Mouse (Mus musculus): ENCODE results near the gene Nub1.

Nub1 gene

DNA sequence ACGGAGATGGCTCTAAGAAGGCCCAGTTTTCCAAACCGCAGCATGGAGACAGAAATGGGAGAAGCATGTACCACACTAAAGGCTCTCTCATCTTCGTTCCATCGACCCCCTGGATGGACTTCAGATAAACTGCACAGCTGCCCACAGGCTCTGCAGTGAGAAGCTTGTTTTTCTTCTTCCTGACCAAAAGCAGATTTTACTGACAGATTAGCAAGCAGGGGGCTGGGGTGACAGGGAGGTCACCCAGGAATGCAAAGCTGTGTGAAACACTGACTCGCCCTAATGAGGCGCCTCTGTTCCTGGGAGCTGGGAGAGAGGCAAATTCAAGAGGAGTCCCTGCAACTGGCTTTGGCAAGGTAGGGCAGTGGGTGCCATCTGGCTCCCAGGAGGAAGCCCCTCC lies 62.2 kb downstream of the Nub1 start:
- no peak for DNase-seq

DNA sequence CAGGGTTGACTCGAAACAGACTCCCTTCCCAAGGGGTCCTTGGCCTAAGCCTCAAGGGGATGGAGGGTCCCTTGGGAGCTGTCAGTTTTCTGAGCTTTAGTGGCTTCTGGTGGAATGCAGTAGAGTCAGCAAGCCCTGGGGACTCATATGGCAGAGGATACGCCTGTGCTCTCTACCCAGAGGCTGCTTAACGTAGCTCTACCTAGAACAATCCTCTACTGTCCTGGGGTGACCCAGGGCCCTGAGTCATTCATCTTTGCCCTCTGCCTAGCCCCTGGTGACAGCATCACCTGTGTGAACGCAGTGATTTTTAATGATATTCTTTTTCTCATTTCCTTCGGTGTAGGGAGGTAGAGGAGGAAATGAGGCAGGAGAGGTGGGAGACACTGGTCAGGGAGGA lies 64.4 kb downstream of the Nub1 start:
- DNase-seq, result no peak

DNA sequence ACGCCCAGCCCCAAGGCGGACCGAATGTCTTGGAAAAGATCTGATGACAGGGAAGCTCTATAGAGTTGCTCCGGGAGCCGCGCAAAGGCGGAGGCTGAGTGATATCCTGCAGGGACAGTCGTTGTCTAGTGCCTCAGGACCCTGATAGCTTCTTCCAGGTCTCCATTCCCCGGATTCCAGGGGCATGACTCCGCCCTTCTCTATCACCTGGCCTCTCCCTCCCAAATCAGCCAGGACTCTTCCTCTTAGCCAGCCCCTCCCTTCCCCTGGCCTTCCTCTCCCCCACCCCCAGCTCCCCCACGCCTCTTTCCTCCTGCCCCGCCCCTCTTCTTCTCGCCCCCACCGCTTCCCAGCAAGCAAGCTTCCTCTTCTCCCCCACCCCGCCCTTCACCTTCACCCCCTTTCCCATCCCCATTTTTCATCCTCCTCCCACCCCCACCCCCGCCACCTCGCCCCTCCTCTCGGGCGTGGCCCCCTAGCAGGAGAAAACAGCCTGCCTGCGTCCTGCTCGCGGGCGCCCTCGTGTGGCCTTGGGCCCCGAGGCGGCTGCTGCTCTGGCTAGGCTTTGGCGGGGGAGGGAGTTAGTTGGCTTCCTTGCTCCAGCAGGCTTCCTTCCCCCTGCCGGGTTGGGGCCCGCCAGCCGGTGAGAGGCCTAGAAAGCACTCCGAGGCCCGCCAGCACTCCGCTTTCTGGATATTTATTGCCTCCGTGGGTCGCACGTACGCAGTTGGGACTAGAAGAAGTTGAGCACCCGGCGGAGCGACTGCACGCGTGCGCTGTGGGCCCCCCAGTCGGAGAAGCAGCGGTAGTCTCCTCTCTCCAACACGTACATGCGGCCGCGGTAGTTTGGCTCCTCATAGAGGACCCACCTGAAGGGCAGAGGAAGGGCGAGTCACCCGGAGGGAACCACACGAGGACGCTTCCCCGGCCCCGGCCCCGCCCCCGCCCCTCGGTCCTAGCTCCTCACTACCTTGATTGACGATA lies 65.3 kb downstream of the Nub1 start:
- peak; percentile 94 for DNase-seq

DNA sequence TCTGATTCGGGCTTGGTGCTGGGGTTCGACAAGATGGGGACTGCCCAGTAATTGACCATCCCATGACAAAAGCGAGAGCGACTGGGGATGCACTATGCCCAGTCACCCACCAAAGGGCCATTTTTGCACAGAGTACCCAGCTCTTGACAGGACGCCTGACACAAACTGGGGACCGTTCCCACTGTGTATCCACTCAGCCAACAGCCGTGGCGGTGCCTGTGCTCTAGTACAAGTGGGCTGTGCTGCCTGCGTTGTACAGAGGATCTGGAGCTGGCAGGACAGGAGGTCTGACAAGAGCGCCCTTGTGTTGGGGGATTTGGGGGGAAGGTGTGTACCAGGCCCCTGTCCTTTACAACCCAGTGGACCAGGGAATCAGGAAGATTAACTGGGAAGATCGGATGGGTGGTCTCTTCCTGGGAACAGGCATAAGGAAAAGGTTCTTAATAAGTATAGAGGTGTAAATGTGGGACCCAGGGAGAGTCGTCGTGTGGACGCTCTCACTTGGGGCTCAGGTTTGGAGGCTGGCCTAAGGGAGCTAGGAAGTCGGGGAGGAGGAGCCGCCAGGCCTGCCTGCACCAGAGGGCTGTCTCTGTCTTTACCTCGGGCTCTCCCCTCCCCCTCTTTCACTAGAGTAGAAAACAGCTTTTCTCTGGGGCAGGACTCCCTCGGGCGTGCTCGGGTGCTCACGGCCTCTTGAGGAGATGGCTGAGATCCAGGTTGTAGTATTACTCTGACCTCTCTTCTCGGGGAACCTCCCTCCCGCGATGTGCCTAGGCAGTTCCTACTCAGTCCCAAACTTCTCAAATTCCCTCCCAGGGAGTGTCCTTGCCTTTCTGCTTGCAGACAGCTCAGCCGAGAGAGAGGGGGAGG lies 66.2 kb downstream of the Nub1 start:
- DNase-seq, result peak; percentile 84

DNA sequence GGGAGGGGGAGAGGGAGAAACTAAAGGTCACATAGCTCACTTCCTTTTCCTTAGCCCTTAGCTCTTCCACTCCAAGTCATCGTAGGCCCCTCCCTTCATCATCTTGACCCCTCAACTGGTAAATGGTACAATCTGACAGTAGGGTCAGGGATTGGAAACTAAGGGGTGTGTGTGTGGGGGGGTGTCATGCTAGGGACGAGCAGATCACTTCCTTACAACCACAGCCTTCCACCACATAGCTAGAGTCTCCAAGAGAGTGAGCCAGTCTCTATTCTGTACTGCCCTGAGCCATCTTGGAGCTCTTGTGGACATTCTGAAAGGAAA lies 66.8 kb downstream of the Nub1 start:
- no peak for DNase-seq

DNA sequence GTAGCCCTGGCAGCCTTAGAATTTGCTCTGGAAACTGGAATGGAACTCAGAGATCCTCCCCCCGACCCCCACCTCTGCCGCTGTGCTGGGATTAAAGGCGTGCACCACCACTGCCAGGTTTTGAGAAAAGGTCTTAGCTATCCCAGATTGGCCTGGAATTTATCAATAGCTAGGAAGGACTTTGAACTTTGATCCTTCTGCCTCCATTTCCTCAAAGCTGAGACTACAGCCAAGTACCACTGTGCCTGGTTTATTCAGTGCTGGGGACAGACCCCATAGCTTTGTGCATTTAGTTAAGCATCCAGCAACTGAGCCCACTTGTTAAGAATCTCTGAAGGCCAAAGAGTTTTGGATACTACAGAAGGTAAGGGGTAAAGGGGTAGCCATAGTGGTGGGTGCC lies 71.6 kb downstream of the Nub1 start:
- no peak for DNase-seq

DNA sequence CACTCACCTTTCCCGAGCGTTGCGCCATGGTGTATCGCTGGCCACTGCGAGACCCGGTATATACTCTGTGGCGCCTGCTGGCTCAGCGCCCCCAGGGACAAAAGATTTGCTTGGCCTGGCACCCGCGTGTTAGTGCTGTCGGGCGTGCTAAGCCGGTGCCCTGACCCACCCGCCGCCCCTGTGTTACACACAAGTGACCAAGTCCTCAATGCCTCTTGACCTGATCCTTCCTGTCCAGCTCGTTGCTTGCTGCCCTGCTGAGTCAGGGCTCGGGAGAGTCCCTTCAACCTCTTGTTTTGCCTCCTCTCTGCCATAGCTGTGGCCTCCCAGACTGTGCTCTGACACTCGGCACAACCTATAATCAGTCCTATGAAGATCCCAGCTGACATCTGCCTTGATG lies 72.5 kb downstream of the Nub1 start, which contains the start of gene Crygn:
TSS of gene Crygn (minus strand) at position 193 of the 400 bp plus-strand sequence.
- DNase-seq, result no peak

Measured in lung, postnatal 10 days (tissue).